Mouse (Mus musculus) urinary bladder, postnatal 14 days (tissue): ENCODE data around the gene Eps8l3.
"Not testable (repeated sequence)": the region's sequence is repeated elsewhere in the genome, so short reads cannot be mapped to it uniquely, and the experiment has no call there.

Experiments
- DNase-seq: peaks from one replicate; pipeline ENCODE4 v3.0.0; 2021; ENCODE audit warnings: low spot score

The Eps8l3 gene

DNA sequence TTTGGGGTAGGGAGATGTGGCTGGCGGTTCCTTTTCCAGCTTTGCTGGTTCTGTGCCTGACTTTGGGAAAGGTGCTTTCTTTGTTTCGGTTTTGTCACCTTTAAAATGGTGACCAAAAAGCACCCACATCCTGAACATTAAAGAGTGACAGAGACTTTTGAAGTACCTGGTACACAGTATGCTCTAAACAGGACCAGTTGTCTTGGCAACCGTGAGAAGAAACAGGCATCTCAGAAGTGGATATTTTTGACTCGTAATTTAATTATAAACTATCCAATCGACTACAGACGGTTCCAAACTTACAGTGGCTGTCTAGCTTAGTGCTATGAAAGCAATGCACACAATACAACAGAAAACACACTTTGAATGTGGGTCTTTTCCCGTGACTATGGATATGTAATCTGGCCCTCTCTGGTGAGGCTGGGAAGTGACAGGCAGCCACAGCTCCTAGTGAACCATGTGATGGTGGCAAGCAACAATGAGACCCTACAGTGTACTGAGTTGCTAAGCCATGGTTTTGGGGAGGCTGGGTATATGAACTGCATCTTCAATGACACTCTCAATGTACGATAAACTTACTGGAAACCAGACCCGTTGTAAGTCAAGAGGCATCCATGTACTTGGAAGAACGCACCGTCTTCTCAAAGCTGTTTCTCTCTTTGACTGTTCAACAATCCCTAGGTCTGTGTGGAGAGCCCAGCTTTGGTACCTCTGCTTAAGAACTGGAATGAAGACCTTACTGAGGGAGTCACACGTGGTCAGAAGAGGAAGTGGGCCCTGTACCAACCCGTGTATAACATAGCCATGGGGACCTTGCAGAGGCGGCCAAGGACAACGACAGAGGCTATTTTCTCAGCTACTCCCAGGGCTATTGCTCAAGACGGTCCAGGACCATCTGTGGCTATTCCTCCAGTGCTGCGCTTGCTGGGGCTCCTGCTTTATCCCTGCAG, 23.5 kb upstream of the Eps8l3 start:
- DNase-seq: no peak

DNA sequence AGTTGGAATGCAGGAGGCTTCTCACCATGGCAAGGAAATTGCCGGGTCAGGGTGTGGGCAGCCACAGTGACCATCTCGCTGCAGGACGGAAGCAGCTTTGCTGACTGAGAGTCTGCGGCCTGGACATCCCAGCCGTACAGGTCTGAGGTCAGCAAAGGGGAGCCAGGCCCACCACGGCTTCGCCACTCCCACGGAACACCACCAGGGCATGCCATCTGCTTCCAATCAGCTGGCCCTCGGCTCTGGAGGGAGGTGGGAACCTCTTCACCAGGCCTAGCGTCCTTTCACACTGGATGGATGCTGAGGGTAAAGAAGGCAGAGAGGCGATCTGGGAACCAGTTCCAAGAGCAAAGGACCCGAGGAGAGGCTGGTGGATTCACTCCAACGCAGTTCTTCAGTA, 21.7 kb upstream of the Eps8l3 start:
- no peak for DNase-seq

DNA sequence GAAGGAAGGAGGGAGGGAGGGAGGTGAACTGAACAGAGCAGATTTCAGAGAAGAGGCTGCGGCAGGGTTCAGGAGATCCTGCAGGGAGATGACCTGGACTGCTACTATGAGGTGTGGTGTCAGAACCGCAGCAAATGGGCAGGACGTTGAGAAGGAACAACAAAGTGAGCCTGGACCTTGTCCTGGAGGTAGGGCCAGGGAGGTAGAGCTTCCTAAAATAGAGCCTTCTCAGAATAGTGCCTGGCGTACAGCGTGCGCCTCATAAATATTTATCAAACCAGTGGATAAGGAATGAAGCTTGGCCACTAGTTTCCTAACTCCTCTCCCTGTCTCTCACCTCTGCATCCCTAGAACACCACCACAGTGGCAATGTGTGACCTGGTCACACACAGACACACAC, 19.4 kb upstream of the Eps8l3 start:
- DNase-seq: no peak

DNA sequence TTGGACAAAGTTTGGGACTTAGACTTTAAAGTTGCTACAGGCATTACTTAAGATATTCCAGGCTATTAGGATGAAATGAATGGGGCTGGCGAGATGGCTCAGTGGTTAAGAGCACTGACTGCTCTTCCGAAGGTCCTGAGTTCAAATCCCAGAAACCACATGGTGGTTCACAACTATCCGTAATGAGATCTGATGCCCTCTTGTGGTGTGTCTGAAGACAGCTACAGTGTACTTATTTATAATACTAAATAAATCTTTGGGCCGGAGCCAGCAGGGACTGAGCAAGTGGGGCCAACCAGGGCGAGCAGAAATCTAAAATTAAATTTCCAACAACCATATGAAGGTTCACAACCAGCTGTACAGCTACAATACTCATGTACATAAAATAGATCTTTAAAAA, 15.5 kb upstream of the Eps8l3 start:
- not testable (repeated sequence) for DNase-seq

DNA sequence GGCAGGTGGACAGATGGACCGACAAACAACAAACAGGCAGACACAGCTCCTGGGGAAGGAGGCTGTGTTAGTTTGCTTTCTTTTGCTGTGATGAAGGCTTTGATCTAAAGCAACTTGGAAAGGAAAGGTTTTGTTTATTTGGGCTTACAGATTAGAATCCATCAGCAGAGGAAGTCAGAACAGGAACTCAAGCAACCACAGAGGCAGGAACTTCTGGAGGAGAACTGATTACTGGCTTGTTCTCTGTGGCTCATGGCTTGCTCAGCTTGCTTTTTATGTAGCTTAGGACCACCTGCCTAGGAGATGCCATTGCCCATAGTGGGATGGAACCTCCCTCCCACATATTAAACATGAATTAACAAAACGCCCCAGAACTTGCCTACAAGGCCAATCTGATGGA, 14.6 kb upstream of the Eps8l3 start:
- DNase-seq: no peak

DNA sequence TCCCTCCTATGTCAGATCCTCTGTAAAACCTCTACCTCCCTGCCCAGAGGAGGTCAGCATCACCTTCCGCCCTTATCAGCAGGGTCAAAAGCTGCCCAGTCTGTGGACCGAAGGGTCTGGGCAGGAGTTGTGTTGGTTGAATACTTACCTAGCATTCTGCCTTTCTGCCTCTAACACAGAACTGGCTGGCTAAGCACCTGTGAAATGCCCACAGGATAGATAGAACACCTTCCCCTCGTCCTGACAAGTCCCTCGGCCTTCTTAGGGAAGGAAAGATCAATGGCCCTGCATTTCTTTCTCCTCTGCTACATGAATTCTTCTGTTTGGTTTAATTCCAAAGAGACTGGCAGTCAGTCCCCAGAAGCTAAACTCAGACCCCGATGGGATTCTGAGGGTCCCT, 13.6 kb upstream of the Eps8l3 start:
- DNase-seq: no peak

DNA sequence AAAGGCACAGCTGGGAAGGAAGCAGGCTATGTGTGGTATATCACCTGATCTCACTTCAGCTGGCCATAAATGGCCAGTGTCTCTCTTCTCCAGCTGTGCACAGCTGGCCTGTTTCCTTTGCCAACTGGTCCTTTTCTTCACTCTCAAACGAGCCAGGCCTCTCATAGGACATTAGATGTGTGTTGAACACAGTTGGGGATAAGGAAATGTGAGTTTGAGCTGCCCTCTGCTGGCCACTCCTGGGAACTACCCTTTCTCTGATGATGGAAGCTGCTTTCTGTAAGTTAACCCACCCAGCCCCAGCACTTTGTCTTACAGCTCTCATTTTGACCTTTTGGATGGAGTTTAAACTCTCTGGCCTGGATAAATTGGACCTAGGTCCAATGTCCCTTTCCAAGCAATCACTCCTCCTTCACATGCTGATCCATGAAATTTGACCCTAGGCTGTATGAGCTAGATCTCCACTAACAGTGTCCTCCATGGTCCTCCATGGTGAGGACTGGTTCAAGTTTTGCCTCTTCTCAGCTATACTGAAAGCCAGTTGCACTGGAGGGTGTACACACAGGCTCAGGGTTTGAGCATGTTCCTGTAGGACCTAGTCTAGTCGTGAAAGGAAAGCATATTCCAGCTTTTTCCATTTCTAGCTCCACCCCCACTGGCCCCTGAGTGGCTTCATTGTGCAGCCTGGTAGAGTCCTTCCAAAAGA, 13.0 kb upstream of the Eps8l3 start:
- peak; percentile 89 for DNase-seq

DNA sequence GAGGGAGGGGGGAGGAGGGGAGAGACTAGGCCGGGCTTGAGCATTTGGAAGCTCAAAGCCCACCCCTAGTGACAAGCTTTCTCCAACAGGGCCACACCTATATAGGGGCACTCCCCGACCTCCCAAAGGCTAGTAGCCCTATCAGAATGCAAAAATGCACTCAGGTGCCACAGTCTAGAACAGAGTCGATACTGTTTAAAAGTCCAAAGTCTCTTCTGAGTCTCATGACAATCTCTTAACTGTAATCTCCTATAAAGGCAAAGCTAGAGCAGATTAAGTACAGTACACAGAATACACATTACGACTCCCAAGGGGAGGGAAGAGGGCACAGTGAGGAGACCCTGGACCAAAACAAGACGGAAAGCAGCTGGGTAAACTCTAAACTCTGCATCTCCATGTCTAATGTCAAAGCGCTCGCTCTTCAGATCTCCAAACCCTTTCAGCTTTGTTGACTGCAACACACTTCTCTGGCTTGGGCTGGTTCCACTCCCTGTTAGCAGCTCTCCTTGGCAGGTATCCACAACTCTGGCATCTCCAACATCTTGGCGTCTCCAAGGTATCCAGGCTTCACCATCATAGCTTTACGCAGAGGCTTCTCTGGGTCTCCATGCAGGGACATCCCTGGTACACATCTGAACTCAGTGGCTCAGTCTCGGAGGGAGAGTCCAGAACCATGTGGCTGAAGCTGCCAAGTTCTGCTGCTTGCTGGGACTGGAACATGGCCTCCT, 11.5 kb upstream of the Eps8l3 start:
- no peak for DNase-seq

DNA sequence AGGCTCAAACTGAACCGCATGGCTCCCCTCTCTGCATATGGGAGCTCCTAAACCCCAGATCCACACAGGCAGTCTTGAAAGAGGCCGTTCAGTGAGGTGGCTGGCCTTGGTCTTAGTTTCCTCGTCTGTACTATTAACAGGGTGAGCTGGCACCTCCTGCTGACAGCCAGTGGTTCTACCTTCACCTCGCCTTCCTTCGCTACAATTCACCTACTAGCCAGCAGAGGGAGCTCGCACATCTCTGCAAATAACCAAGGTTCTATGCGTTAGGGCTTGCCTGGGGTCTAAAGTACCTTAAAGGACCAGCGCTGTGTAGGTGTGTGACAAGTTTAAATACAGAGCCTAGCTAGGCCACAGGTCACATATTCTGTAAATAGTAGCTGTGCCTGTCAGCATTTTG, 9.9 kb upstream of the Eps8l3 start:
- DNase-seq: peak; percentile 86

DNA sequence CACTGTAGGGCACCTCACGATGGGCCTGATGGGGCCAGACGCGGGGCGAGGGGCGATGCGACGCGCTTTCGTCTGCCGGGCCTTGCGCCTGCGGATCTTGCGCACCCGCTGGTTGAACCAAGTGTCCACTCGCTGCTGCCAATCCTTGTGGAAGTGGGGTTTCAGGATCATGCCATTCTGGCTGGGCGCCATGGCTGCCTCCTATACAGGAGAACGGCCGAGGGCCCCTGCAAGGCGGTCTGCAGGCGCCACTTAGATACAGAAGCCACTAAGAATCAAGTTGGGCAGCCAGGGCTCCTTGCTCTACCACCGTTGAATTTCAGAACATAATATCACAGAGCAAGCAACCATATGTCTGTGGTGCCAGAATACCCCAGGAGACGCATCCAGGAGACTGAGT, 8.6 kb upstream of the Eps8l3 start:
- DNase-seq: no peak

DNA sequence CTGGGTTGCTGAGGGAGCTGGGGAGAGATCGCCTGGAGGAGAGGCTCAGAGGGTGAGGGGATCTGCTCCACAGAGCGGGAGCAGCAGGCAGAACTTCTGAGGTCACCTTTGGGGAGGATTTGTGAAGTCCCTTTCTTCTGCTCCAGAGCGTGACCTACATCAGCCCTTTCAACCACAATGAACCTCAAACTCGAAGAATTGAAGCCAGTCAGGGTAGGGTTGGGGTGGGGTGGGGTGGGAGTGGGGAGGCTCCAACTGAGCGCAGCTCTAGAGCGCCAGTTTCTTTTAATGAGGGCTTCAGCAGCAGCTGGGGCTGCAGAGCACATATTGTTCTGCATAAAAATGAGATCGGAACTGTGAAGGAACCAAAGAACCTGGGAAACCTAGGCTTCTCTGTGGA, 7.9 kb upstream of the Eps8l3 start:
- no peak for DNase-seq

DNA sequence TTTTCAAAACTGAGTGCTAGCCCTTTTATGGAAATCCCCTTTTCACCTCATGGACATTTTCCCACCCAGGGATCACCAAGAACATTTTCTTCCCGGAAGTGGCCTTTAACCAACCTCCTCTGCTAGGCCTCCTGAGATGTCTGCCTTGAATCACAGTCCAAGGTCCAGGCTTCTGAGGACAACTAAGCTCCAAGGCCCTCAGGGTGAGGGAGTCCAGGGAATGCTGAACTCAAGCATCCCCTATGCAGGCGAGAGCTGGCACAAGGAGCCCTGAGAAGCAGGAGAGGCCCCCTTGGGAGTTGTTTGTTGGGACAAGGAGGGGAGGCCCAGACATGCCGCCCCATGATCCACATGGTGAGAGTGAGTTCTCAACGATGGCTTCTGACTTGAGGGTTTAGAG, 7.1 kb upstream of the Eps8l3 start:
- no peak for DNase-seq

DNA sequence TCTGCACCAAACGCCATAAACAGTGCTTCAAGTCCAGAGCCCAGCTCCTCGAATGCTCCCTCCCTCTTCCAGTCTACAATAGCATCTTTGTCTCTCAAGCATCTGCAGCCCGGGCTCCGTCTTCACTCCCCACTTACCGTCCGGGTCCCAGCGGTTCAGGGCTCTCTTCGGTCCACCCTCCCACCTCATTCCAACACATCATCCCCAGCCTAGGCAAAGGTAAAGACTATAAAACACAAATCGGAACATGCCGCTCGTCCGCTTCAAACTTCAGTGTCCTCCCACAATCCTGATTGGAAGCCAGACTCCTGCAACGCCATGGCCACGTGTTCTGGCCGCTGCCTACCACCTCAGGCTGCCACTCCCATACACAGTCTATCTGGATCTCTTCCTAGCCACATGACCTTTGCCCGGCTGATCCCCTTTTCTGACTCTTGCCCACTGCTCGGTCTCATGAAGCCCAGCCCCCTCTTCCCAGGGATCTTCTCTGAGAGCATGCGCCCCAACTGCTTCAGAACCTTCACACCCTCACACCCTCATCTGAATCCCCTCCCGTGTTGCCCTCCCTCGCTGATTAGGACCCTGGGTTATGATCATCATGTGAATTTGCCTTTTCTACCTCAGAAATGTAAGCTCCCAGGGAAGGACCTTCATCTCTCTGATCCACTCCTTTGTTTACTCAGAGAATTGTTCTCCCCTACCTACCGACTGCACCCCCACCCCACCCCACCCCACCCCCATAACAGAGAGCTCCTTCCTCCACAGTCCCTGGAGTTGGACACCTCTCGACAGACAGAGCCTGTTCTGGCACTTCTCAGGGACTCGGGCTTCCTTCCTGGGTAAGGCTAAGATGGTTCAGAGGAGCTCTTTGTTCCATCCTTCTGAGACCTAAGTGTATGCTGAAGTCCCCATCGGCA, 3.4 kb upstream of the Eps8l3 start:
- DNase-seq: no peak

DNA sequence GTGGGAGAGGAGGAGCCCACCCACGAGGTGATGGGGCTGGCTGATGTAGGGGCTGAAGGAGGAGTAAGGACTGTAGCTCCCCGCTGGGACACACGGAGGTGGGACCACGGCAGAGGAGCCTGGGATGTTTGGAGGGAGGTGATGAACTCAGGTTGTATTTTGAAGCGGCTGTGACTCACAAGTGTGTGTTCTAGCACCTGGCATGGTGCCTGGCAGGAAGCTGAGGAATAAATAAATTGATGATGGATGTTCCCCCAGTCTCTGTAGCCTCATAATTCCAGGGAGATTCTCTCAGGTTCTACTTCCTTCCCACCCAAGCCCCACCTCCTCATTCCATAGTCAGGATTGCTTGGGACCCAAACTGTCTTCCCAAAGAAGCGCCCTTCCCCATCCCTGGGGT, 1.8 kb upstream of the Eps8l3 start:
- peak; percentile 14 for DNase-seq

DNA sequence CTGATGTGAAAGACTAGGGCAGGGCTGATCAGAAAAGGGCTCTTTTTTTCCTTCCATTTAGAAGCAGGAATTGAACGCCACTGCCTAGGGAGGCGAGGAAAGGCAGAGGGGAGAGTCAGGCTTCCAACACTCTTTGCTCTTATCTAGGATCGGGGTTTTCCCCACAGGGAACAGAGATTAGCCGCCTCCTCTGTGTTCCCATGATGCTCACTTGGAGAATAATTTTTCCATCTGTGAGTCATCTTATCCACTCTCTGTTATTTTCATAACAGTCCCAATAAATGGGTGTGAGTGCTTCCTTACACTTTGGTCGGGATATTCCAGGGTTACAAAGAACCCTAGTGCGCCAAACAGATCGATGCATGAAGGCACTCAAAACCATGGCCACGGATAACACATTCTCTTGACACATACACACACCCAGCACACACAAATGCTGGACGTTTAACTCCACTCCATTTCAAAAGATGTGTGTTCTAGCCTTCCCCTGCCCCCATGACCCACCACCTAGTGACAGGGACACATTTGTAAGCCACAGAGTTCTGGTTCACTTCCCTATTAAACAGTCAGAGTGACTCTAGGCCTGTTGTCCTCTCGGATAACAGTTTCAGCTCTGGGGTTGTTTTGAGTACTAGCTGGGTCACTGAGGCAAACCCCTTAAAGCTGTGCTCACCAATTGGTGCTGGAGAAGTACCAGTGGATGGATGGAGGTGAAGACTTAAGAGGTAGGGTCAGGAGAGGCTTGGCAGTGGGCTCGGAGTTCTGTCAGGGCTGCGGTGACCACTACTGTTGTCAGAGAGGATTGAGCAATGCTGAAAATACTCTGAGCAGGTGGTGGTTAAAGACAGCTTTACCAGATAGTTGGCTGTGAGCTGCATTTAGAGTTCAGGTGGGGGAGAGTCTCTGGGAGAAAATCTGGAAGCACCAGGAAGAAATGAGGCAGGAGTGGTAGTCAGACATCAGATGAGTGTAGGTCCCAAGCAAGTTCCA, 1.0 kb downstream of the Eps8l3 start:
- no peak for DNase-seq

DNA sequence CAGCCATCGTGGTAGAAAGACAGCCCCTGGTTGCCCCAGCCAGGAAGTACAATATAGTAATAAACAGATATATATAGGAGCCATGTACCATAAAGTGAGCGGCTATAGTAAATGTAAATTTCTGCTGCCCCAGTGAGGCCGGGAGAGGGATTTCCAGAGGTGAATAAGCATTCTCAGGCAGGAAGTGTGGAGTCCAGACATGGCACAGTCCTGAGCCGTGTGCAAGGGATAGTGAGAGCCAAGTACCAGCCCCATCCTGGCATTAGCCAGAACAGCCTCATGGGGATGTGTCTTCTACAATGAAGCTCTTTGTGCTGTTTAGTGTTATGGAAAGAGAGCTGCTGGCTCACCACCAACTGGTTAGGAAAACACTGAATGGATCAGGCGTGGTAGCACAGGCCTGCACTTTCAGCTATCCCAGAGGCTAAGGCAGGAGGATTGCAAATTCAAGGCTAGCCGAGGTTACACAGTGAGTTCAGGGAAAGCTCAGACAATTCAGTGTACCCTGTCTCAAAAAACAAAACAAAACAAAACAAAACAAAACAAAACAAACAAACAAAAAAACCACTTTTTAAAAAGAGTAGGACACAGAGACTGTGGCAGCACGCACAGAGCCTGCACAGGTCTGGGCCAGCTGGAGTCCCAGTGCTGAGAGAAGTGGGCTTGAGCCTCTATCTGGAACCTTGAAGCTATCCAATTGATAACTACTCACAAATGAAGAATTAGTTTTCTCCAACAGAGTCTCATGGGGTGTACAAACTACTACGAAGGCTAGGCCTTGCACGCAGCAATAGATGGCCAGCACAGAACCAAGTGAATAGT, 10.9 kb downstream of the Eps8l3 start:
- no peak for DNase-seq

DNA sequence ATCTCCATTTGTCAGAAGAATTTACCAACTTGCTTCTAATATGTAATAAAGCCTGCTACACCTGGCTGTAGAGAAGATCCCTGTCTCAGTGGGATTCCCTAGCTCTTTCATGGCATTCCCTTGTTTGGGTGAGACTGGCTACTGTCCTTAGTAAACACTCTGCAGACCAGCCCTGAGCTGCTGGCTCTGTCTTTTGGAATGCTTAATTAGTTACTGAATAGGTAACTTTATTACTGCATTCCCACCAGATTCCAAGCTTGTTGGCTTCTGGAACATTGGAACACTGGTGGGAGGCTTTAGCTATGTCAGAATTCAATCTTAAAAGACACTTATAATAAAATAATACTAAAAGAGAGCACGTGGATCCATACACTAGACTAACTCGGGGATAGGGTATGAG, 12.2 kb downstream of the Eps8l3 start:
- not testable (repeated sequence) for DNase-seq

DNA sequence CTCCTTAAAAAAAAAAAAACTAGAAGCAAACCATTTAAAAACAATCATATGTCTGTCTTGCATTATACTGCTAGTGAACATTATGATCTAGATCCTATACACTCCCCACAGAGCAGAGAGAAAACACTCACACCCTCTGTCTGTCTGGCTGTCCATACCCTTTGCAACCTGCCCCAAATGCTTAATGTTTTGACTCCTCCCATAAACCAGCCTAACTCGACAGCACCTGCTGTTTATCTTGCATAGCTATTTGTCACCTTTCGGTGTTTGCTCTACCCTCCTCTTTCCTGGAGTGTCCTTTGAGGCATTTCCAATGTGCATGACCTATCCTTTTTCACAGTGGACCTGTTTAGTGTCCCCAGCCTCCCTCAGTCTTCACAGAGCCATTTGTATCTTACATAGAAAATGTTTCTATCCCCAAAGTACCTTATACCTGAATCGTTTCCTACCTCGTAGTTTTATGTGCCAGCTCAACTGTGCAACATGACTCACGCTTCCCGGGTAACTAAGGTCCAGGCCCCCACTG, 18.2 kb downstream of the Eps8l3 start:
- no peak for DNase-seq
